Mouse (Mus musculus) stomach, postnatal 0 days (tissue): ENCODE data around the gene Slc5a4b. TPM values are rescaled to one million over a fixed set of nuclear protein-coding genes. Genes with fewer than 3 reads are reported as not detected.

Experiments used
- ATAC-seq: fragments of 200-750 bp; cut with Nextera tagmentation; 2 replicates; pipeline ENCODE4 v1.8.0; 2017; ENCODE audit not compliant: low FRiP score, low TSS enrichment
- DNase-seq: peaks from one replicate; pipeline ENCODE4 v3.0.0-alpha.2; 2016; ENCODE audit warnings: low spot score
- H3K27ac ChIP-seq: fragments of 300-500 bp; sonication (generic); replicated peaks from 2 replicates; pipeline ENCODE4 v1.5.1; 2014; ENCODE audit warnings: mild to moderate bottlenecking, control low read depth
- H3K27me3 ChIP-seq: fragments of 300-500 bp; sonication (generic); 2 replicates; pipeline ENCODE4 v1.6.1; 2014; ENCODE audit warnings: low read length; ENCODE audit not compliant: control insufficient read depth, insufficient read depth
- H3K36me3 ChIP-seq: fragments of 300-500 bp; sonication (generic); 2 replicates; pipeline ENCODE4 v1.6.1; 2014; ENCODE audit warnings: low read length, mixed read lengths; ENCODE audit not compliant: control insufficient read depth, insufficient read depth
- H3K4me1 ChIP-seq: fragments of 300-500 bp; sonication (generic); replicated peaks from 2 replicates; pipeline ENCODE4 v1.6.1; 2014; ENCODE audit warnings: antibody characterized with exemption; ENCODE audit not compliant: control insufficient read depth, insufficient read depth
- H3K4me2 ChIP-seq: fragments of 300-500 bp; sonication (generic); replicated peaks from 2 replicates; pipeline ENCODE4 v1.6.1; 2014; ENCODE audit warnings: low read depth, mild to moderate bottlenecking, control low read depth, moderate library complexity
- H3K4me3 ChIP-seq: fragments of 300-500 bp; sonication (generic); 2 replicates; pipeline ENCODE4 v1.5.1; 2014; ENCODE audit warnings: low read depth, low read length, control low read depth
- H3K9ac ChIP-seq: fragments of 300-500 bp; sonication (generic); 2 replicates; pipeline ENCODE4 v1.6.1; 2014; ENCODE audit warnings: mild to moderate bottlenecking, low read length, control low read depth, mixed read lengths
- H3K9me3 ChIP-seq: fragments of 300-500 bp; sonication (generic); 2 replicates; pipeline ENCODE4 v1.6.1; 2016; ENCODE audit warnings: low read length; ENCODE audit not compliant: control insufficient read depth
- CTCF ChIP-seq: IDR thresholded peaks from 2 replicates; pipeline ENCODE4 v1.5.1; 2016; ENCODE audit warnings: antibody characterized with exemption, low read depth, mild to moderate bottlenecking, moderate library complexity
- EP300 ChIP-seq: optimal IDR thresholded peaks from 2 replicates; pipeline ENCODE3; 2016; ENCODE audit warnings: antibody characterized with exemption
- WGBS: fragments of 180-500 bp; shearing (Covaris S2); extraction: QIAGEN DNeasy Blood & Tissue Kit; methylation state at CpG from one replicate; pipeline ENCODE4 v1.1.7; 2014; 5-methylcytosine and 5-hydroxymethylcytosine counted together
- polyA plus RNA-seq: library from polyadenylated mRNA; unstranded; fragments of >200 nt; fragmentation: Nextera tagmentation; extraction: Ambion mirVana; gene quantifications from 2 replicates; pipeline ENCODE4 v1.2.1, GENCODE M21; 2015

The Slc5a4b gene
- polyA plus RNA-seq, 1 experiment from 2014 or later, result 0.04 TPM

GRCm38 (mm10) chr10:76030496-76030895 lies 80.3 kb downstream of the Slc5a4b start:
- DNase-seq, result no peak
- no peaks in the 10 kb centered on the region for H3K9me3 ChIP-seq
- H3K4me2 ChIP-seq, result no peak overlapping the region
- H3K4me3 ChIP-seq, result no peak overlapping the region
- H3K9ac ChIP-seq, result no peak overlapping the region
- ATAC-seq, result no peak
- no peaks in the 10 kb centered on the region for H3K27me3 ChIP-seq
- H3K4me1 ChIP-seq, result no peaks in the 10 kb centered on the region
- no peak for TF ChIP-seq EP300
- TF ChIP-seq CTCF, result no peak
- 72% methylated on average over 5 of the region's 5 CpGs for WGBS
- H3K27ac ChIP-seq, result no peak overlapping the region
- no peaks in the 10 kb centered on the region for H3K36me3 ChIP-seq

GRCm38 (mm10) chr10:76029276-76029675 lies 81.5 kb downstream of the Slc5a4b start:
- no peak overlapping the region for H3K9ac ChIP-seq
- DNase-seq, result no peak
- H3K36me3 ChIP-seq, result no peaks in the 10 kb centered on the region
- H3K27me3 ChIP-seq, result no peaks in the 10 kb centered on the region
- WGBS, result 85% methylated on average over 5 of the region's 5 CpGs
- no peak overlapping the region for H3K27ac ChIP-seq
- H3K9me3 ChIP-seq, result peaks cover 3% of the 10 kb centered on the region; the same call in 1 of the 2 replicates
- H3K4me3 ChIP-seq, result no peak overlapping the region
- H3K4me1 ChIP-seq, result no peaks in the 10 kb centered on the region
- ATAC-seq, result no peak
- TF ChIP-seq EP300 (no peak), CTCF (no peak)
- H3K4me2 ChIP-seq, result no peak overlapping the region

- H3K36me3 ChIP-seq, result no peaks in the 10 kb centered on the region
- H3K9ac ChIP-seq, result no peak overlapping the region
- H3K4me1 ChIP-seq, result no peaks in the 10 kb centered on the region
- TF ChIP-seq CTCF, result no peak
- TF ChIP-seq EP300, result no peak
- ATAC-seq (no peak), DNase-seq (no peak)
- H3K27me3 ChIP-seq, result no peaks in the 10 kb centered on the region
- WGBS, result 58% methylated on average over 9 of the region's 9 CpGs
- H3K4me3 ChIP-seq, result no peak overlapping the region
- peaks cover 3% of the 10 kb centered on the region; the same call in 1 of the 2 replicates for H3K9me3 ChIP-seq
- no peak overlapping the region for H3K27ac ChIP-seq
- H3K4me2 ChIP-seq, result no peak overlapping the region
These were observed 82.4 kb downstream of the Slc5a4b start for GRCm38 (mm10) chr10:76028396-76028795.

GRCm38 (mm10) chr10:76028016-76028366 lies 82.8 kb downstream of the Slc5a4b start:
- H3K27ac ChIP-seq, result no peak overlapping the region
- no peaks in the 10 kb centered on the region for H3K4me1 ChIP-seq
- DNase-seq, result no peak
- 11% methylated on average over 4 of the region's 4 CpGs for WGBS
- ATAC-seq, result no peak
- H3K9me3 ChIP-seq, result peaks cover 3% of the 10 kb centered on the region; the same call in 1 of the 2 replicates
- no peak overlapping the region for H3K9ac ChIP-seq
- H3K4me3 ChIP-seq, result no peak overlapping the region
- no peaks in the 10 kb centered on the region for H3K36me3 ChIP-seq
- no peaks in the 10 kb centered on the region for H3K27me3 ChIP-seq
- H3K4me2 ChIP-seq, result no peak overlapping the region
- TF ChIP-seq EP300 (no peak), CTCF (no peak)

GRCm38 (mm10) chr10:76027127-76028015 lies 83.4 kb downstream of the Slc5a4b start:
- no peaks in the 10 kb centered on the region for H3K27me3 ChIP-seq
- no peak for TF ChIP-seq EP300

GRCm38 (mm10) chr10:76025470-76026190 lies 85.1 kb downstream of the Slc5a4b start:
- DNase-seq, result no peak
- no peak for ATAC-seq
- no peaks in the 10 kb centered on the region for H3K27me3 ChIP-seq
- H3K9ac ChIP-seq, result no peak overlapping the region
- WGBS, result 94% methylated on average over 9 of the region's 10 CpGs
- peaks cover 3% of the 10 kb centered on the region; the same call in 1 of the 2 replicates for H3K9me3 ChIP-seq
- H3K4me1 ChIP-seq, result no peaks in the 10 kb centered on the region
- H3K27ac ChIP-seq, result no peak overlapping the region
- TF ChIP-seq EP300 (no peak), CTCF (no peak)
- no peak overlapping the region for H3K4me3 ChIP-seq
- no peak overlapping the region for H3K4me2 ChIP-seq
- H3K36me3 ChIP-seq, result no peaks in the 10 kb centered on the region

More at GRCm38 (mm10) chr10:76027127-76028015, 83.4 kb downstream of the Slc5a4b start:
- Histone ChIP-seq H3K9me3 (peaks cover 3% of the 10 kb centered on the region; the same call in 1 of the 2 replicates), H3K9ac (no peak overlapping the region), H3K4me3 (no peak overlapping the region), H3K27ac (no peak overlapping the region), H3K36me3 (no peaks in the 10 kb centered on the region), H3K4me1 (no peaks in the 10 kb centered on the region), H3K4me2 (no peak overlapping the region)
- no peak for ATAC-seq
- 61% methylated on average over 11 of the region's 12 CpGs for WGBS
- no peak for DNase-seq
